In the genomic region with DNA sequence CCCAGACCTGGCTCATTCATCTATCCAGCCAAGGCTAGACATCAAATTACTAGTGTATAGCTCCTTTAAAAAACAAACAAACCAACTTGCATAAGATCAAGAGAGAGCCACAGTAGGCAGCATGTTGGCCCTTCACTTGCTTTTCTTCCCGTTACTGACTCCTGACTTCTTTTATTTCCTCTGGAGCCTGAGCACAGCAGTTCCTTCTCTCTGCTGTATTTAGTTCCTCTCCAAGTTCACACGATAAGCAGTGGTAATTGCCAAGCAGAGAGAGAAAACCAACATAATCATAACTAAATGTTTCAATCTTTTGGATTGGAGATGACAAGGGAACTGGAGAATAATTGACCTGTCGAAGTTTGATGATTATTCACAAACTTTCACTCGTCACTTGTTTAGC, we compare ENCODE assay signal across 1 mouse cellular context.
A peak's percentile ranks its signal among the peaks of the same experiment; 100 is the strongest.
TF ChIP-seq lines count a peak whose summit lies in the region.

No protein-coding gene starts in this region.

TF ChIP-seq in MEL, 35 proteins besides CTCF, POLR2A, EP300 and RAD21 (continued from another document):
- peak; percentile 60; the same call in 1 of the 2 replicates for TF ChIP-seq TBP (IDR thresholded peaks at IDR 0.05; ENCODE audit: low read depth, low read length)
- no peak; the same call in 1 of the 2 replicates for TF ChIP-seq CHD2 (IDR thresholded peaks at IDR 0.05; ENCODE audit: low read length)
- TF ChIP-seq ZKSCAN1 (IDR thresholded peaks at IDR 0.05; ENCODE audit: low read depth, low read length) = no peak
- peak; percentile 28; the same call in 1 of the 2 replicates for TF ChIP-seq GATA1 (IDR thresholded peaks at IDR 0.05; ENCODE audit: low read depth, low read length)
- no peak; the same call in 1 of the 2 replicates for TF ChIP-seq MAX (IDR thresholded peaks at IDR 0.05; ENCODE audit: low read length)
- TF ChIP-seq SMC3 (IDR thresholded peaks at IDR 0.05; ENCODE audit: low read depth, low read length) = no peak
- TF ChIP-seq NELFE (IDR thresholded peaks at IDR 0.05; ENCODE audit: low read depth, low read length) = 0 out of 2 replicates have a peak, but pooled peaks have one; percentile 4
- no peak for TF ChIP-seq ZMIZ1 (IDR thresholded peaks at IDR 0.05; ENCODE audit: low read depth, low read length)
- TF ChIP-seq KAT2A (conservative IDR thresholded peaks at IDR 0.05; ENCODE audit: low read depth, low read length) = no peak
- TF ChIP-seq POLR2AphosphoS2 (IDR thresholded peaks at IDR 0.05; ENCODE audit: low read length) = no peak
